ENCODE assay signal across 17 mouse cellular contexts in genomic region chr6:119386421-119386820, GRCm38 (mm10). TPM values are rescaled to one million over a fixed set of nuclear protein-coding genes. Genes with fewer than 3 reads are reported as not detected.
DNase-seq lines count a peak whose midpoint lies in the region; ATAC-seq and TF ChIP-seq lines count a peak whose summit lies in the region.
"Had no signal": no experiment of that assay in that cellular context is flagged by ENCODE, and none has a peak within 500 bp of the region (broad histone marks: within the 10 kb centered on the region; RNA-seq: fewer than 3 reads in every experiment).

No protein-coding gene starts in this region.

- ATAC-seq in midbrain, embryonic 14.5 days (ENCODE audit: low FRiP score, low TSS enrichment) = no peak
- ATAC-seq in midbrain, embryonic 11.5 days (ENCODE audit: low FRiP score) = no peak
- ATAC-seq in liver, embryonic 12.5 days = no peak
- no peak for ATAC-seq in neural tube, embryonic 15.5 days (ENCODE audit: low FRiP score)
- ATAC-seq in frontal cortex, adult (ENCODE audit: low TSS enrichment) = no peak
- ATAC-seq: midbrain, embryonic 16.5 days had no signal

- peaks cover 21% of the 10 kb centered on the region for H3K4me1 ChIP-seq in midbrain, embryonic 14.5 days (ENCODE audit: control insufficient read depth, insufficient read depth, low read length)
- peaks cover 9% of the 10 kb centered on the region for H3K4me1 ChIP-seq in midbrain, embryonic 11.5 days (ENCODE audit: control insufficient read depth, insufficient read depth, low read length)
- H3K4me1 ChIP-seq in liver, embryonic 12.5 days = peaks cover 55% of the 10 kb centered on the region
- H3K4me1 ChIP-seq in neural tube, embryonic 15.5 days = peaks cover 35% of the 10 kb centered on the region

- H3K36me3 ChIP-seq in midbrain, embryonic 14.5 days (ENCODE audit: control insufficient read depth, insufficient read depth, low read length) = no peaks in the 10 kb centered on the region
- no peaks in the 10 kb centered on the region for H3K36me3 ChIP-seq in midbrain, embryonic 11.5 days (ENCODE audit: control insufficient read depth, insufficient read depth, low read length)
- H3K36me3 ChIP-seq in liver, embryonic 12.5 days = peaks cover 27% of the 10 kb centered on the region
- H3K36me3 ChIP-seq in neural tube, embryonic 15.5 days = no peaks in the 10 kb centered on the region
- H3K36me3 ChIP-seq: heart, embryonic 10.5 days; hindbrain, embryonic 15.5 days had no signal

- intact Hi-C loops in gastrocnemius, adult 2 months (cut with DNase I) = loop anchor here (5.0 kb wide), 1 partner anchor 46 kb away; no protein-coding TSS in a partner anchor

- no peak overlapping the region for H3K4me3 ChIP-seq in gastrocnemius, adult 2 months
- no peak overlapping the region for H3K4me3 ChIP-seq in midbrain, embryonic 14.5 days (replicated peaks; ENCODE audit: low read depth, low read length)
- no peak overlapping the region for H3K4me3 ChIP-seq in midbrain, embryonic 11.5 days (ENCODE audit: low read depth, low read length)
- H3K4me3 ChIP-seq in liver, embryonic 12.5 days = peak overlapping the region; percentile 96
- no peak overlapping the region for H3K4me3 ChIP-seq in neural tube, embryonic 15.5 days (replicated peaks)
- H3K4me3 ChIP-seq: forebrain, embryonic 12.5 days; hindbrain, embryonic 15.5 days had no signal

- no peak for TF ChIP-seq CTCF in gastrocnemius, adult 2 months (IDR thresholded peaks at IDR 0.05)

- H3K27ac ChIP-seq in gastrocnemius, adult 2 months = 0 out of 2 replicates have a peak overlapping the region, but pooled peaks have one; percentile 17
- no peak overlapping the region for H3K27ac ChIP-seq in midbrain, embryonic 14.5 days (replicated peaks; ENCODE audit: low read depth, low read length)
- H3K27ac ChIP-seq in midbrain, embryonic 11.5 days (ENCODE audit: low read depth, low read length) = no peak overlapping the region
- no peak overlapping the region for H3K27ac ChIP-seq in liver, embryonic 12.5 days
- no peak overlapping the region for H3K27ac ChIP-seq in neural tube, embryonic 15.5 days (replicated peaks)
- H3K27ac ChIP-seq: forebrain, embryonic 12.5 days; heart, embryonic 10.5 days; hindbrain, embryonic 15.5 days had no signal

- peak overlapping the region; percentile 62; the same call in 1 of the 2 replicates for H3K4me2 ChIP-seq in midbrain, embryonic 14.5 days (ENCODE audit: low read length)
- no peak overlapping the region for H3K4me2 ChIP-seq in midbrain, embryonic 11.5 days
- H3K4me2 ChIP-seq in liver, embryonic 12.5 days = peak overlapping the region; percentile 78
- H3K4me2 ChIP-seq in neural tube, embryonic 15.5 days = no peak overlapping the region

- no peaks in the 10 kb centered on the region for H3K27me3 ChIP-seq in midbrain, embryonic 14.5 days (ENCODE audit: control insufficient read depth, insufficient read depth, low read length)
- no peaks in the 10 kb centered on the region for H3K27me3 ChIP-seq in midbrain, embryonic 11.5 days (ENCODE audit: control insufficient read depth, insufficient read depth, low read length)
- no peaks in the 10 kb centered on the region for H3K27me3 ChIP-seq in liver, embryonic 12.5 days (replicated peaks)
- no peaks in the 10 kb centered on the region for H3K27me3 ChIP-seq in neural tube, embryonic 15.5 days (replicated peaks)
- H3K27me3 ChIP-seq: forebrain, embryonic 12.5 days; hindbrain, embryonic 15.5 days had no signal

- DNase-seq in gastrocnemius, adult 2 months = no peak
- no peak for DNase-seq in gastrocnemius, postnatal 4 days (ENCODE audit: low spot score in 2 of 2)
- no peak for DNase-seq in midbrain, embryonic 14.5 days
- DNase-seq in midbrain, embryonic 11.5 days (ENCODE audit: low spot score, missing footprints) = no peak
- DNase-seq: gastrocnemius, postnatal 36 days; kidney, adult 2 months; kidney, postnatal 10 days; lung, postnatal 10 days; thymus, postnatal 14 days had no signal

- H3K9ac ChIP-seq in midbrain, embryonic 14.5 days (replicated peaks; ENCODE audit: low read length) = no peak overlapping the region
- H3K9ac ChIP-seq in midbrain, embryonic 11.5 days (ENCODE audit: low read length) = no peak overlapping the region
- H3K9ac ChIP-seq in liver, embryonic 12.5 days = no peak overlapping the region
- H3K9ac ChIP-seq in neural tube, embryonic 15.5 days (replicated peaks) = no peak overlapping the region
- H3K9ac ChIP-seq: forebrain, embryonic 12.5 days; hindbrain, embryonic 15.5 days had no signal

- no peaks in the 10 kb centered on the region for H3K9me3 ChIP-seq in midbrain, embryonic 14.5 days (ENCODE audit: control insufficient read depth, low read length)
- H3K9me3 ChIP-seq in midbrain, embryonic 11.5 days (ENCODE audit: control insufficient read depth, low read length) = no peaks in the 10 kb centered on the region
- H3K9me3 ChIP-seq in liver, embryonic 12.5 days (replicated peaks) = no peaks in the 10 kb centered on the region
- no peaks in the 10 kb centered on the region for H3K9me3 ChIP-seq in neural tube, embryonic 15.5 days (replicated peaks)
- H3K9me3 ChIP-seq: forebrain, embryonic 12.5 days; heart, embryonic 10.5 days; hindbrain, embryonic 15.5 days had no signal

- WGBS in midbrain, embryonic 14.5 days = 92% methylated on average over 4 of the region's 4 CpGs
- WGBS in midbrain, embryonic 11.5 days = 94% methylated on average over 4 of the region's 4 CpGs
- 80% methylated on average over 4 of the region's 4 CpGs for WGBS in liver, embryonic 12.5 days (ENCODE audit: insufficient replicate concordance)
- 87% methylated on average over 4 of the region's 4 CpGs for WGBS in neural tube, embryonic 15.5 days

RNA-seq across cellular contexts. Expression of gene Adipor2, which starts 31.1 kb away (rescaled TPM):
- 10 to 100 TPM; 87.7 to 94.8 TPM for total RNA-seq in gastrocnemius, adult 2 months (2021)
- 10 to 100 TPM; 56.3 to 63.4 TPM for total RNA-seq in gastrocnemius, postnatal 4 days (2021)
- 31.9 and 33.5 TPM in 2 replicates for polyA plus RNA-seq in midbrain, embryonic 14.5 days (2014; fragmentation: Nextera tagmentation; extraction: Ambion mirVana)
- polyA plus RNA-seq in midbrain, embryonic 11.5 days (2014; fragmentation: Nextera tagmentation; extraction: Ambion mirVana) = 17.1 and 18.7 TPM in 2 replicates
- 30.2 TPM in 2 replicates for polyA plus RNA-seq in liver, embryonic 12.5 days (2016; fragmentation: Nextera tagmentation; extraction: Ambion mirVana)
- polyA plus RNA-seq in neural tube, embryonic 15.5 days (2015; fragmentation: Nextera tagmentation; extraction: Ambion mirVana) = 35.3 and 42.0 TPM in 2 replicates

RNA-seq across cellular contexts. Expression of gene Lrtm2, which starts 55.9 kb away (rescaled TPM):
- under 1 TPM; 0.22 to 0.77 TPM for total RNA-seq in gastrocnemius, adult 2 months (2021)
- total RNA-seq in gastrocnemius, postnatal 4 days (2021) = under 1 TPM; 0.59 to 0.98 TPM
- polyA plus RNA-seq in midbrain, embryonic 14.5 days (2014; fragmentation: Nextera tagmentation; extraction: Ambion mirVana) = 6.5 and 10.5 TPM in 2 replicates
- polyA plus RNA-seq in midbrain, embryonic 11.5 days (2014; fragmentation: Nextera tagmentation; extraction: Ambion mirVana) = 0.23 TPM in 1 of 2 replicates, not detected in the other
- polyA plus RNA-seq in liver, embryonic 12.5 days (2016; fragmentation: Nextera tagmentation; extraction: Ambion mirVana) = not detected in 2 replicates
- 12.4 and 15.0 TPM in 2 replicates for polyA plus RNA-seq in neural tube, embryonic 15.5 days (2015; fragmentation: Nextera tagmentation; extraction: Ambion mirVana)
- polyA plus RNA-seq: embryonic facial prominence, embryonic 11.5 days had no signal

Comparison
In these comparisons a context has a peak if more than half of its experiments do, and no peak if none do; other contexts are left out.
1. H3K4me2 ChIP-seq: peak in midbrain, embryonic 14.5 days (single experiment) and liver, embryonic 12.5 days (single experiment); none in midbrain, embryonic 11.5 days (single experiment) and neural tube, embryonic 15.5 days (single experiment).